Mouse (Mus musculus): Measurements from ENCODE around the gene Ntpcr. TPM values are rescaled to one million over a fixed set of nuclear protein-coding genes. Genes with fewer than 3 reads are reported as not detected.

Ntpcr gene
- total and polyA plus RNA-seq, 3 experiments, result 15.1 to 25.0 (median 24.0) TPM

DNA sequence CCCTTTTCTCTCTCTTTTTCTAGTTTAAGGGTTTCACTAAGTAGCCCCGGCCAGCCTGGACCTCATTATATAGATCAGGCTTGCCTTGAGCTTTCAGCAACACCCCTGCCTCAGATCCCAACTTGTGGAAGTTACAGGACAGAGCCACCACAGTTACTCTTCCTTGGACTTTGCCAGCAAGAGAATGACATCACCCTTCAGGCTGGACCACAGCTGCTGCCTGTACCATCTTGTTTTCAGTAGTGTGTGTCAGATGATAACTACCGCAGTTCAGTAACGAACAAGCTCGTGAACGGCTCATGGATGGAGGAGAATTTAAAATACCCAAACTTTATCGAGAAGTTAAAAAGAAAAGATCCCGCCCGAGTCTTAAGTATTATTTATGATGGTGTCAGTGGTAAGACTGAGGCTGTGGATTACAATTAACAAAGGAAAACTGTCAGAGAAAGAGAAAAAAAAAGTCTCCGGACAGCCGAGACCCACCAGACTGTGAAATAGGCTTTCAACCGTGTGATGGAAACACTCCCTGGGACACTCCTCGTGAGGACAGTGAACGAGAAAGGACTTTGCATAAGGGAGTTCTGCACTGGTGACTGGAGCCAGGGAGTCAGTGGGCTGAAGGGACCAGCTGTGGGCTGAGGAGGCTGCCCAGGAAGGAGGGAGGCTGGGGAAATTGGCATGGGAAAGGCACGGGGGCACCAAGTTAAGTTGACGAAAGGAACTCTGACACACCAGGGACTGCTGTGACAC, 39.4 kb upstream of the Ntpcr start:
- Histone ChIP-seq H3K4me2 (ENCODE audit: insufficient read depth, low read depth, poor library complexity, severe bottlenecking) (peak overlapping the region; percentile 39; the same call in 1 of the 2 replicates), H3K79me2 (replicated peaks; ENCODE audit: control insufficient read depth, extremely low read depth, insufficient read depth, poor library complexity, severe bottlenecking) (no peaks in the 10 kb centered on the region), H3K9ac (ENCODE audit: insufficient read depth, low read depth) (no peak overlapping the region), H3K9me3 (replicated peaks; ENCODE audit: low read length) (no peaks in the 10 kb centered on the region), H3K4me1 (ENCODE audit: control insufficient read depth in 1 of 2, insufficient read depth in 2 of 2) (peaks cover 19 to 26% of the 10 kb centered on the region in 2 experiments), H3K4me3 (replicated peaks in 1 of 3; ENCODE audit: low read depth in 2 of 3, low read length in 2 of 3, poor library complexity in 1 of 3) (no peak overlapping the region), H3K36me3 (replicated peaks in 1 of 2; ENCODE audit: control insufficient read depth in 1 of 2, insufficient read depth in 1 of 2, low read length in 1 of 2) (peaks cover 0 to 2% of the 10 kb centered on the region in 2 experiments), H3K27me3 (replicated peaks) (no peaks in the 10 kb centered on the region), H3K27ac (ENCODE audit: insufficient read depth, low read depth) (0 out of 2 replicates have a peak overlapping the region, but pooled peaks have one; percentile 1)
- dilution Hi-C loops (cut with MboI; ENCODE audit: extremely low pct_ligation_motif_present, extremely low pct_unique_long_range_greater_than_20kb, low sequenced_read_pairs) (no loop called here), in situ Hi-C loops (cut with MboI; ENCODE audit: low pct_ligation_motif_present, low pct_unique_long_range_greater_than_20kb, low sequenced_read_pairs) (no loop called here)
- DNase-seq (ENCODE audit: extremely low read depth), result peak; percentile 30
- TF ChIP-seq JUN (IDR thresholded peaks at IDR 0.05; ENCODE audit: insufficient read depth, low read depth, low read length) (peak; percentile 15; the same call in 1 of the 2 replicates), TBP (conservative IDR thresholded peaks at IDR 0.05; ENCODE audit: low read depth, low read length) (no peak), TCF12 (IDR thresholded peaks at IDR 0.05; ENCODE audit: low read depth, low read length) (peak; percentile 37; the same call in 1 of the 2 replicates), SIN3A (IDR thresholded peaks at IDR 0.05; ENCODE audit: low read length) (no peak), MXI1 (IDR thresholded peaks at IDR 0.05; ENCODE audit: low read depth, low read length) (no peak), EP300 (IDR thresholded peaks at IDR 0.05; ENCODE audit: low read length) (peak; percentile 60; the same call in 1 of the 2 replicates), UBTF (IDR thresholded peaks at IDR 0.05; ENCODE audit: low read depth, low read length) (no peak), PAX5 (IDR thresholded peaks at IDR 0.05; ENCODE audit: low read length) (no peak), IRF4 (IDR thresholded peaks at IDR 0.05; ENCODE audit: low read depth, low read length) (0 out of 2 replicates have a peak, but pooled peaks have one; percentile 19), ZNF384 (IDR thresholded peaks at IDR 0.05; ENCODE audit: low read depth, low read length) (peak; percentile 73), MEF2A (IDR thresholded peaks at IDR 0.05; ENCODE audit: borderline replicate concordance, low read depth, low read length) (no peak), RCOR1 (conservative IDR thresholded peaks at IDR 0.05; ENCODE audit: low read depth, low read length) (no peak), ETS1 (conservative IDR thresholded peaks at IDR 0.05; ENCODE audit: low read depth, low read length) (peak; percentile 60), BHLHE40 (IDR thresholded peaks at IDR 0.05; ENCODE audit: low read depth, low read length) (peak; percentile 81), POLR2A (IDR thresholded peaks at IDR 0.05; ENCODE audit: low read depth, low read length) (no peak), POLR2AphosphoS2 (IDR thresholded peaks at IDR 0.05; ENCODE audit: low read depth, low read length) (no peak), CTCF (conservative IDR thresholded peaks at IDR 0.05 in 1 of 2, IDR thresholded peaks at IDR 0.05 in 1 of 2; ENCODE audit: low read depth in 2 of 2, low read length in 2 of 2) (no peak)

DNA sequence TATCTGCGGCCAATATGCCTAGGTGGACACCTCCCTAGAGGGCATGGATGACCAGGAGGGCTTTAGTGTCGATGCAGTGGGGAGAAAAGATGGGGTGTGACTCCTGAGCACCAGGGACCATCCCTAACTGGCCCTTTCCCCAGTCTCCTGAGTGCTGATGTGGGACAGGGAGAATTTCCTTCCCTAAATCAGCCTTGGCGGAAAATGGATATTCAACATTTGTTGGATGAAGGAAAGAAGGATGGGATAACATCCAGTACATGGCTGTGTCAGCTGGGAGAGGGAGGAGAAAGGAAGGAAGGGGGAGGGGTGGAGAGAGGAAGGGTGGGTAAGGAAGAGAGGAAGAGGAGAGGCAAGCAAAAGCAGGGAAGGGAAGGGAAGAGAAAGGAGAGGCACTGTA, 38.8 kb upstream of the Ntpcr start:
- Histone ChIP-seq H3K79me2 (replicated peaks; ENCODE audit: control insufficient read depth, extremely low read depth, insufficient read depth, poor library complexity, severe bottlenecking) (no peaks in the 10 kb centered on the region), H3K4me2 (ENCODE audit: insufficient read depth, low read depth, poor library complexity, severe bottlenecking) (peak overlapping the region; percentile 39; the same call in 1 of the 2 replicates), H3K27ac (ENCODE audit: insufficient read depth, low read depth) (0 out of 2 replicates have a peak overlapping the region, but pooled peaks have one; percentile 1), H3K36me3 (replicated peaks in 1 of 2; ENCODE audit: control insufficient read depth in 1 of 2, insufficient read depth in 1 of 2, low read length in 1 of 2) (peaks cover 0 to 2% of the 10 kb centered on the region in 2 experiments), H3K27me3 (replicated peaks) (no peaks in the 10 kb centered on the region), H3K9ac (ENCODE audit: insufficient read depth, low read depth) (no peak overlapping the region), H3K4me3 (replicated peaks in 1 of 3; ENCODE audit: low read depth in 2 of 3, low read length in 2 of 3, poor library complexity in 1 of 3) (peak overlapping the region in 1 of 3 experiments; percentile 5), H3K4me1 (ENCODE audit: control insufficient read depth in 1 of 2, insufficient read depth in 2 of 2) (peaks cover 19 to 26% of the 10 kb centered on the region in 2 experiments), H3K9me3 (replicated peaks; ENCODE audit: low read length) (no peaks in the 10 kb centered on the region)
- no peak for TF ChIP-seq MAZ (IDR thresholded peaks at IDR 0.05; ENCODE audit: low read depth, low read length)
- no peak for TF ChIP-seq MAFK (IDR thresholded peaks at IDR 0.05; ENCODE audit: insufficient replicate concordance, low read length)
- no peak for TF ChIP-seq ETS1 (conservative IDR thresholded peaks at IDR 0.05; ENCODE audit: low read depth, low read length)
- TF ChIP-seq JUND (conservative IDR thresholded peaks at IDR 0.05; ENCODE audit: low read depth, low read length), result no peak
- no peak for TF ChIP-seq UBTF (IDR thresholded peaks at IDR 0.05; ENCODE audit: low read depth, low read length)
- no peak for TF ChIP-seq ELF1 (IDR thresholded peaks at IDR 0.05; ENCODE audit: low read depth, low read length)
- TF ChIP-seq GABPA (IDR thresholded peaks at IDR 0.05; ENCODE audit: insufficient replicate concordance, low read depth, low read length), result no peak
- no peak for TF ChIP-seq ZMIZ1 (IDR thresholded peaks at IDR 0.05; ENCODE audit: low read depth, low read length)
- TF ChIP-seq CTCF (conservative IDR thresholded peaks at IDR 0.05 in 1 of 2, IDR thresholded peaks at IDR 0.05 in 1 of 2; ENCODE audit: low read depth in 2 of 2, low read length in 2 of 2), result no peak
- TF ChIP-seq MXI1 (IDR thresholded peaks at IDR 0.05; ENCODE audit: low read depth, low read length), result no peak
- no peak for TF ChIP-seq PAX5 (IDR thresholded peaks at IDR 0.05; ENCODE audit: low read length)
- no peak for TF ChIP-seq RCOR1 (conservative IDR thresholded peaks at IDR 0.05; ENCODE audit: low read depth, low read length)
- TF ChIP-seq IRF4 (IDR thresholded peaks at IDR 0.05; ENCODE audit: low read depth, low read length), result no peak
- no peak for TF ChIP-seq CHD2 (IDR thresholded peaks at IDR 0.05; ENCODE audit: low read length)
- TF ChIP-seq POLR2A (IDR thresholded peaks at IDR 0.05; ENCODE audit: low read depth, low read length), result no peak
- TF ChIP-seq E2F4 (IDR thresholded peaks at IDR 0.05; ENCODE audit: insufficient replicate concordance, low read depth, low read length), result no peak
- no peak for TF ChIP-seq TCF12 (IDR thresholded peaks at IDR 0.05; ENCODE audit: low read depth, low read length)
- TF ChIP-seq SMC3 (IDR thresholded peaks at IDR 0.05; ENCODE audit: low read depth, low read length), result no peak
- TF ChIP-seq USF2 (conservative IDR thresholded peaks at IDR 0.05; ENCODE audit: low read depth, low read length), result no peak
- no peak for TF ChIP-seq NRF1 (IDR thresholded peaks at IDR 0.05; ENCODE audit: low read depth, low read length)
- no peak for DNase-seq (ENCODE audit: extremely low read depth)
- in situ Hi-C loops (cut with MboI; ENCODE audit: low pct_ligation_motif_present, low pct_unique_long_range_greater_than_20kb, low sequenced_read_pairs), result no loop called here
- dilution Hi-C loops (cut with MboI; ENCODE audit: extremely low pct_ligation_motif_present, extremely low pct_unique_long_range_greater_than_20kb, low sequenced_read_pairs), result no loop called here

Data from CH12.LX (cell line).